Mouse (Mus musculus): ENCODE results near the gene Atp13a1.

Atp13a1 gene

GRCm38 (mm10) chr8:69790773-69791367 is at the start of gene Atp13a1, which contains the start of gene Zfp866:
Atp13a1 (plus strand) TSS chr8:69791163.
Zfp866 (minus strand) TSS chr8:69791178.
- peak; percentile 54 for DNase-seq (ENCODE audit: low read depth)

GRCm38 (mm10) chr8:69741231-69741630 is 49.7 kb upstream of the Atp13a1 start:
- DNase-seq (ENCODE audit: low read depth), result no peak

- DNase-seq (ENCODE audit: low read depth), result peak; percentile 92
Observed at GRCm38 (mm10) chr8:69749544-69750454, 41.2 kb upstream of the Atp13a1 start, which contains the start of gene Zfp963. Zfp963 (minus strand) TSS chr8:69749970.

- DNase-seq (ENCODE audit: low read depth), result no peak
Observed at GRCm38 (mm10) chr8:69752437-69752836, 38.5 kb upstream of the Atp13a1 start.

GRCm38 (mm10) chr8:69758316-69758715 is 32.6 kb upstream of the Atp13a1 start:
- no peak for DNase-seq (ENCODE audit: low read depth)

GRCm38 (mm10) chr8:69761814-69762445 is 29.0 kb upstream of the Atp13a1 start:
- DNase-seq (ENCODE audit: low read depth), result no peak

GRCm38 (mm10) chr8:69771221-69771620 is 19.7 kb upstream of the Atp13a1 start:
- DNase-seq (ENCODE audit: low read depth), result no peak

- DNase-seq (ENCODE audit: low read depth), result no peak
Observed at GRCm38 (mm10) chr8:69772106-69772505, 18.9 kb upstream of the Atp13a1 start.

- DNase-seq (ENCODE audit: low read depth), result peak; percentile 98
Observed at GRCm38 (mm10) chr8:69774503-69775148, 16.3 kb upstream of the Atp13a1 start, which contains the start of gene Gm20422. Gm20422 (minus strand) TSS chr8:69774886.

GRCm38 (mm10) chr8:69775149-69775534 is 15.8 kb upstream of the Atp13a1 start:
- no peak for DNase-seq (ENCODE audit: low read depth)

- DNase-seq (ENCODE audit: low read depth), result no peak
Observed at GRCm38 (mm10) chr8:69777111-69777510, 13.9 kb upstream of the Atp13a1 start.

GRCm38 (mm10) chr8:69789105-69789504 is 1.9 kb upstream of the Atp13a1 start:
- DNase-seq (ENCODE audit: low read depth), result no peak

- no peak for DNase-seq (ENCODE audit: low read depth)
Observed at GRCm38 (mm10) chr8:69789731-69790130, 1.2 kb upstream of the Atp13a1 start.

- no peak for DNase-seq (ENCODE audit: low read depth)
Observed at GRCm38 (mm10) chr8:69790364-69790763, 599 bp upstream of the Atp13a1 start.

- DNase-seq (ENCODE audit: low read depth), result no peak
Observed at GRCm38 (mm10) chr8:69791415-69792068, 579 bp downstream of the Atp13a1 start.

- DNase-seq (ENCODE audit: low read depth), result no peak
Observed at GRCm38 (mm10) chr8:69793666-69794065, 2.7 kb downstream of the Atp13a1 start.

GRCm38 (mm10) chr8:69794096-69794495 is 3.1 kb downstream of the Atp13a1 start:
- DNase-seq (ENCODE audit: low read depth), result no peak

- no peak for DNase-seq (ENCODE audit: low read depth)
Observed at GRCm38 (mm10) chr8:69794901-69795300, 3.9 kb downstream of the Atp13a1 start.

GRCm38 (mm10) chr8:69796721-69797345 is 5.9 kb downstream of the Atp13a1 start:
- no peak for DNase-seq (ENCODE audit: low read depth)

- DNase-seq (ENCODE audit: low read depth), result no peak
Observed at GRCm38 (mm10) chr8:69797661-69798060, 6.7 kb downstream of the Atp13a1 start.

GRCm38 (mm10) chr8:69799261-69799660 is 8.3 kb downstream of the Atp13a1 start:
- DNase-seq (ENCODE audit: low read depth), result no peak
